Mouse (Mus musculus) liver, embryonic 12.5 days (tissue): Measurements from ENCODE around the gene Ppp2r2c. TPM values are rescaled to one million over a fixed set of nuclear protein-coding genes. Genes with fewer than 3 reads are reported as not detected.
"Not testable (repeated sequence)": the region's sequence is repeated elsewhere in the genome, so short reads cannot be mapped to it uniquely, and the experiment has no call there.

ENCODE experiments used
- ATAC-seq: fragments of 200-750 bp; cut with Nextera tagmentation; 2 replicates; pipeline ENCODE4 v1.8.0; 2017; ENCODE audit warnings: moderate number of reproducible peaks, mild to moderate bottlenecking, moderate library complexity
- H3K27ac ChIP-seq: fragments of 300-500 bp; sonication (generic); 2 replicates; pipeline ENCODE4 v1.5.1; 2016; ENCODE audit warnings: mild to moderate bottlenecking
- H3K27me3 ChIP-seq: fragments of 300-500 bp; sonication (generic); replicated peaks from 2 replicates; pipeline ENCODE4 v1.6.1; 2016; ENCODE audit warnings: mild to moderate bottlenecking, moderate library complexity
- H3K36me3 ChIP-seq: fragments of 300-500 bp; sonication (generic); 2 replicates; pipeline ENCODE4 v1.6.1; 2016; ENCODE audit warnings: mild to moderate bottlenecking, moderate library complexity
- H3K4me1 ChIP-seq: fragments of 300-500 bp; sonication (generic); 2 replicates; pipeline ENCODE4 v1.6.1; 2016
- H3K4me2 ChIP-seq: fragments of 300-500 bp; sonication (generic); 2 replicates; pipeline ENCODE4 v1.6.1; 2016; ENCODE audit warnings: mild to moderate bottlenecking, moderate library complexity
- H3K4me3 ChIP-seq: fragments of 300-500 bp; sonication (generic); 2 replicates; pipeline ENCODE4 v1.5.1; 2016; ENCODE audit warnings: mild to moderate bottlenecking, moderate library complexity
- H3K9ac ChIP-seq: fragments of 300-500 bp; sonication (generic); 2 replicates; pipeline ENCODE4 v1.6.1; 2016; ENCODE audit warnings: mild to moderate bottlenecking, moderate library complexity
- H3K9me3 ChIP-seq: fragments of 300-500 bp; sonication (generic); replicated peaks from 2 replicates; pipeline ENCODE4 v1.6.1; 2016; ENCODE audit warnings: mild to moderate bottlenecking, moderate library complexity
- WGBS: fragments of 180-500 bp; shearing (Covaris S2); methylation state at CpG from one replicate; pipeline ENCODE4 v1.1.7; 2016; ENCODE audit not compliant: insufficient replicate concordance; 5-methylcytosine and 5-hydroxymethylcytosine counted together
- polyA plus RNA-seq: library from polyadenylated mRNA; unstranded; fragments of >200 nt; fragmentation: Nextera tagmentation; extraction: Ambion mirVana; gene quantifications from 2 replicates; pipeline ENCODE4 v1.2.1, GENCODE M21; 2016

Ppp2r2c gene
- polyA plus RNA-seq, 1 experiment from 2014 or later = 0.08 TPM

- no peak overlapping the region for H3K4me2 ChIP-seq
- H3K36me3 ChIP-seq = no peaks in the 10 kb centered on the region
- WGBS = 58% methylated on average over 7 of the region's 7 CpGs
- ATAC-seq = no peak
- H3K4me3 ChIP-seq = no peak overlapping the region
- H3K27ac ChIP-seq = no peak overlapping the region
- H3K9me3 ChIP-seq = no peaks in the 10 kb centered on the region
- no peaks in the 10 kb centered on the region; the same call in 1 of the 2 replicates for H3K27me3 ChIP-seq
- H3K9ac ChIP-seq = no peak overlapping the region
- H3K4me1 ChIP-seq = no peaks in the 10 kb centered on the region
Measured at GRCm38 (mm10) chr5:36918016-36918415, 49.7 kb downstream of the Ppp2r2c start.

DNA sequence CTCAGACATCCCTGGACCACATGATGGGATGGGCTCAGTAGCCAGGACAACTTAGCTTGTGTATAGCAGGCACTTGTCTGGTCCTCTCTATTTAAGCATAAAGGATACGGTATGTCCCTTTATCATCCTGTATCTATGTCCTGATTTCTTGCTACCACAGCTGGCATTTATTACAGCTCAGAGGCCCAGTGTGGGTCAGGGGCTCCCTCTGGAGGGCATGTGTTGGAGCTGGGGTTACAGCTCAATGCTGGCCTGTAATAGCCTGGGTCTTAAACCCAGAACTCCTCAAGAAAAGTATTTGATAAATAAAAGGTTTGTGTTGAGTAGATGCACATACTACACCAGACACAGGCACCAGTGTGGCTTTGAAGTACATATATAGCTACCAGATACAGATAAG is 51.8 kb downstream of the Ppp2r2c start:
- Histone ChIP-seq H3K27me3 (no peaks in the 10 kb centered on the region), H3K27ac (no peak overlapping the region), H3K4me1 (no peaks in the 10 kb centered on the region), H3K4me2 (no peak overlapping the region), H3K9me3 (no peaks in the 10 kb centered on the region), H3K4me3 (no peak overlapping the region), H3K36me3 (no peaks in the 10 kb centered on the region), H3K9ac (no peak overlapping the region)
- 63% methylated on average over 1 of the region's 1 CpGs for WGBS
- no peak for ATAC-seq

DNA sequence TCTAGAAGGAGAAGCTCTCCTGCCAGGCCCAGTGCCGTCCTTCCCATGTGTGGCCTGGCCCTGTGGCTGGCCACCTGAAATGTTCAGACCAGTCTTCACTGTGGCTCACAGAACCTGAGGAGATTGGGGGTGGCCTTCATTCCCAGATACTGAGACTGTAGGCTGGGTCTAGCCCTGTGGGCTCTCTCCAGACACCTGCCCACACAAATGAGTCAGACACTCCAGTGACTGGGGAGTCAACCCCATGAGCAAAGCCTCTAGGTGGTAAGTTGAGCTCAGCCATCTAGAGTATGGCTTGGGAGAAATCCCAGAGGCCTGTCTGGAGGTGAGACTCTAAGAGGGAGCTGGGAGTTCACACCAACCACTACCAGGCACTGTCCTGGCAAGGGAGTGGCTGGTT is 53.6 kb downstream of the Ppp2r2c start:
- H3K4me2 ChIP-seq = no peak overlapping the region
- no peaks in the 10 kb centered on the region for H3K36me3 ChIP-seq
- 73% methylated on average over 1 of the region's 1 CpGs for WGBS
- no peaks in the 10 kb centered on the region for H3K9me3 ChIP-seq
- H3K27me3 ChIP-seq = no peaks in the 10 kb centered on the region
- H3K27ac ChIP-seq = no peak overlapping the region
- no peak overlapping the region for H3K4me3 ChIP-seq
- no peaks in the 10 kb centered on the region for H3K4me1 ChIP-seq
- H3K9ac ChIP-seq = no peak overlapping the region
- ATAC-seq = no peak

DNA sequence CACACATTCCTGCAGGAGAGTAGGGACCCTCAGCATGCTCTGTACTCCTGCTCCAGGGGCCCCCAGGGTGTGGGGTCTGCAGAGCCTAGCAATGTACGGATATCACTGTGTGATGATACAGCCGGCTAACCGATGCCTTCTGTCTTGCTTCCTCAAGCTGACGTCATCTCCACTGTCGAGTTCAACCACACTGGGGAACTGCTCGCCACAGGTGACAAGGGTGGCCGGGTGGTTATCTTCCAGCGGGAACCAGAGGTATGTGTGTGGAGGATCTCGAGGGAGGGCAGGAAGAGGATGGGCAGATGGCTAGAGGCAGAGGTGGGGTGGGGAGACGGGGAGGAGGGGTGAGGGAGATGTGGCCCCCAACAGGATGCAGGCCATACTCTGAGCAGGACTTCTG is 54.5 kb downstream of the Ppp2r2c start:
- no peaks in the 10 kb centered on the region for H3K4me1 ChIP-seq
- no peak for ATAC-seq
- H3K36me3 ChIP-seq = no peaks in the 10 kb centered on the region
- H3K4me3 ChIP-seq = no peak overlapping the region
- no peaks in the 10 kb centered on the region for H3K9me3 ChIP-seq
- no peak overlapping the region for H3K4me2 ChIP-seq
- no peak overlapping the region for H3K9ac ChIP-seq
- no peaks in the 10 kb centered on the region for H3K27me3 ChIP-seq
- WGBS = 28% methylated on average over 10 of the region's 10 CpGs
- no peak overlapping the region for H3K27ac ChIP-seq

DNA sequence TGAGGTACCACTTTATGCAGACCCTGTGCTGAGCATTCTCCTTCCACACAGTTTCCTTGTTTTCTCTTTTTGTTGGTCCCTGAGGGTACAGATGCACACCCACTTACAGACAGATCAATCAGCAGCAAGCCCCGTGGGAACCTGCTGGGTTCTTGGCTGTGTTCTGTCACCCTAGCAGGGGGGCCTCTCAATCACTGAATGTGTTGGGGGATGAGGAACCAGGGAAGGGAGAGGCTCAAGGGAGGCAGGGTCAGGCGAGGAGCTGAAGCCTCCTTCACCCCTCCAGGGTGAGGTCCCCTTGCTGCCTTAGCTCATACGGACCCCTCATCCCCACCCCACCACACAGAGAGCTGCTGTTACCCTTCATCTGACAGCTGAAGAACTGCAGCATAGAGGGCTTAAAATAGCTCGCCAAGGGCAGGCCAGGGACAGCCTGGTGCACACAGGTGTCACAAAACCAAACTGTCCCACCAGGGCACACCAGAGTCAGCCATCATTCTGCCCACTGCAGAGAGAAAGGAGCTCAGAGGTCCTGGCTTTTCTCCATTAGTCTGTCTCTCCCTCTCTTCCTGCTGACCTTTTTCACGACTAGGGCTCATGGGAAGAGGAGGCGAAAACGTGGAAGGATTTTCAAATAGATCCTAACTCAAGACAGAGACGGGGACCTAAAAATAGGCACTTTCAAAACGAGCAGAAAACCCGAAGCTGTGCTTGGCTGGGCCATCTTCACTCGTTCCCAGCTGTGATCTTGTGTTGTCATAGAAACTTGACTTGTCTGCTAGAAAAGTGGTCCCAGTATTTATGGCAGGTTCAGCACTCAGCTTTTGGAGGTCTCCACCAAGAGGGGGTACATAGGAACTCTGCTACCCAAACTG is 55.8 kb downstream of the Ppp2r2c start:
- no peak overlapping the region for H3K4me2 ChIP-seq
- H3K9ac ChIP-seq = no peak overlapping the region
- H3K4me1 ChIP-seq = no peaks in the 10 kb centered on the region
- no peaks in the 10 kb centered on the region for H3K36me3 ChIP-seq
- ATAC-seq = no peak
- H3K27ac ChIP-seq = no peak overlapping the region
- H3K4me3 ChIP-seq = no peak overlapping the region
- H3K27me3 ChIP-seq = no peaks in the 10 kb centered on the region
- no peaks in the 10 kb centered on the region for H3K9me3 ChIP-seq
- WGBS = 31% methylated on average over 11 of the region's 11 CpGs

DNA sequence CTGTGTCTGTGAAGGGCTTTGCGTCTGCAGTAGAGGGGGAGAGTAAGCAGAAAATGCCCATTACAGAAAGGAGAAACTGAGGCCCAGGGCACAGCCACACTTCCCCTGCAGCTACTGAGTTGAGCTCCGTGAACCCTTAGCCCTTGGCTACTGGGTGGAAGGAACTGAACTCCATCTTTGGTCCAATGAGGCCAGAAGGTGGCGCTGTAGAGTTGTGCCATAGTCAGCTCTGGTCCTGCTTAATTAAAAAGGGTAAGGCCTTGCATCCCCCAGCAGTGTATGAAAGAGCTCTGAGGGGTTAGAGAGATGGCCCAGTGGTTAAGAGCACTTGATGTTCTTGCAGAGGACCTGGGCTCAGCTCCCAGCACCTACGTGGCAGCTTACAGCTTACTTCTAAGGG is 60.4 kb downstream of the Ppp2r2c start:
- H3K9me3 ChIP-seq = no peaks in the 10 kb centered on the region
- H3K4me2 ChIP-seq = no peak overlapping the region
- no peak overlapping the region for H3K4me3 ChIP-seq
- no peaks in the 10 kb centered on the region for H3K4me1 ChIP-seq
- WGBS = 38% methylated on average over 4 of the region's 4 CpGs
- H3K36me3 ChIP-seq = no peaks in the 10 kb centered on the region
- H3K27me3 ChIP-seq = no peaks in the 10 kb centered on the region
- no peak overlapping the region for H3K9ac ChIP-seq
- no peak overlapping the region for H3K27ac ChIP-seq
- no peak for ATAC-seq

DNA sequence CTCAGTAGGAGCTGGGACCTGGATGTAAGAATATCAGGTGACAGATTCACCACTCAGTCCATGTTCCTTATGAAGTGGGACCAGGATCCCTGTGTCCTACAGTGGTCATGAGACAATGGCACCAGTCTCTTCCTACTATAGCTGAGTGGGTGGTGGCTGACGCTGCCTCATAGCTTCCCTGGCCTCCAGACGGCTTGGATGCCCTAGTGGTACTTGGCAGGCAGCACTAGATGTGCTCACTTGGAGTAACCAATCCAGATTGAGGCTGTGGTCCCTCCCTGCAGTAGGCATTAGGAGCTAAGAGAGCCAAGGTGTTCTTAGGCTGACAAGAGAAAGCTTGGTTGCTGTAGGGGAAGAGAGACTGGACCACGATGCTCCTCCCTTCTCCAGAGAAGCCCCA is 61.1 kb downstream of the Ppp2r2c start:
- Histone ChIP-seq H3K9ac (no peak overlapping the region), H3K4me1 (no peaks in the 10 kb centered on the region), H3K27ac (no peak overlapping the region), H3K9me3 (no peaks in the 10 kb centered on the region), H3K27me3 (no peaks in the 10 kb centered on the region), H3K4me3 (no peak overlapping the region), H3K36me3 (no peaks in the 10 kb centered on the region), H3K4me2 (no peak overlapping the region)
- no peak for ATAC-seq
- WGBS = 37% methylated on average over 3 of the region's 3 CpGs

- Histone ChIP-seq H3K4me3 (no peak overlapping the region), H3K4me2 (no peak overlapping the region), H3K36me3 (no peaks in the 10 kb centered on the region), H3K27ac (no peak overlapping the region), H3K9me3 (no peaks in the 10 kb centered on the region), H3K9ac (no peak overlapping the region), H3K4me1 (no peaks in the 10 kb centered on the region), H3K27me3 (no peaks in the 10 kb centered on the region)
- 55% methylated on average over 7 of the region's 8 CpGs for WGBS
- ATAC-seq = no peak
Measured at GRCm38 (mm10) chr5:36933383-36933782, 65.1 kb downstream of the Ppp2r2c start.

GRCm38 (mm10) chr5:36935486-36936473 is 67.5 kb downstream of the Ppp2r2c start:
- Histone ChIP-seq H3K4me2 (no peak overlapping the region), H3K4me1 (no peaks in the 10 kb centered on the region), H3K27me3 (no peaks in the 10 kb centered on the region), H3K27ac (no peak overlapping the region), H3K9ac (no peak overlapping the region), H3K36me3 (no peaks in the 10 kb centered on the region), H3K4me3 (no peak overlapping the region), H3K9me3 (no peaks in the 10 kb centered on the region)
- WGBS = 59% methylated on average over 17 of the region's 17 CpGs
- no peak for ATAC-seq

DNA sequence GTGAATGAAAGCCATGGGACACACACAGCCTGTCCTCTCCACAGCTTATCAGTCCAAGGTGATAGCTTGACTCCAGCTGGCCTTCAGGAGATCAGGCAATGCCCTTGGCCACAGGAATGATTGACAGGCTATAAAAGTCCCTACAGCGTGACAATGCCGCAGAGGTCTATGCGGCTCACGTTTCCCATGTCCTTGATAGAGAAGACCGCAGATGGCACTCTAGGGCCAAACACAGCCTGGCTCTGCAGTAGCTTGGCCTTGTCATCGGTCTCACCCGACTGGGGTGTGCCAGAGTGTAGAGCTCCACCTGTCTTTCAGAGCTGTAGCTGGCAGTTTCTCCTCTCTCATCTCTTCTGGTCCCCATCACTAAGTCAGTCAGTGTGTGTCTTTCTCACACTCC is 68.2 kb downstream of the Ppp2r2c start:
- H3K4me1 ChIP-seq = no peaks in the 10 kb centered on the region
- no peaks in the 10 kb centered on the region for H3K27me3 ChIP-seq
- H3K4me2 ChIP-seq = no peak overlapping the region
- H3K36me3 ChIP-seq = no peaks in the 10 kb centered on the region
- H3K9me3 ChIP-seq = no peaks in the 10 kb centered on the region
- H3K9ac ChIP-seq = no peak overlapping the region
- 69% methylated on average over 7 of the region's 7 CpGs for WGBS
- ATAC-seq = no peak
- H3K27ac ChIP-seq = no peak overlapping the region
- no peak overlapping the region for H3K4me3 ChIP-seq

DNA sequence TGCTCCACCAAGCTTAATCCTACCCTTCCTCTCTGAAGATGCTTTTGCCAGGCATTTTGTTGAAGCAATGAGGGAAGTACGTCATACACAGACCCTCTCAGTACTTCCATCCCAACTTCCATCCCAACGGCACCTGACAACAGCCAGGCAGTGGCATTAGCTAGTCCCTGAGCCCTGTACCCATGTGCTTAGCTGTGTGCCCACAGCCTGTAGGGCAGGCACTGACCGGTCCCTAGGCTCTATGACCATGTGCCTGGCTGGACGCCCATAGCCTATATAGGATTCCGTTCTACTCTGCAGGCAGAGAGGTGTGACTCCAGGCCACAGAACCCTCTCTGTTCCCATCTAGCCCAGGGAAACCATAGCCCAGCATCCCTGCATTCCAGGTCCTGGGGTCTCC is 69.7 kb downstream of the Ppp2r2c start:
- H3K9ac ChIP-seq = no peak overlapping the region
- H3K27ac ChIP-seq = no peak overlapping the region
- no peaks in the 10 kb centered on the region for H3K27me3 ChIP-seq
- ATAC-seq = no peak
- WGBS = 77% methylated on average over 5 of the region's 5 CpGs
- no peaks in the 10 kb centered on the region for H3K4me1 ChIP-seq
- H3K4me2 ChIP-seq = no peak overlapping the region
- no peaks in the 10 kb centered on the region for H3K36me3 ChIP-seq
- 0 out of 2 replicates have a peak, but pooled peaks cover 3% of the 10 kb centered on the region for H3K9me3 ChIP-seq
- H3K4me3 ChIP-seq = no peak overlapping the region

- ATAC-seq = not testable (repeated sequence)
- 52% methylated on average over 2 of the region's 2 CpGs for WGBS
Measured at GRCm38 (mm10) chr5:36938991-36939390, 70.7 kb downstream of the Ppp2r2c start.

More at GRCm38 (mm10) chr5:36938991-36939390, 70.7 kb downstream of the Ppp2r2c start:
- not testable (repeated sequence) for H3K27me3 ChIP-seq, H3K4me2 ChIP-seq, H3K4me3 ChIP-seq, H3K4me1 ChIP-seq, H3K36me3 ChIP-seq, H3K9ac ChIP-seq, H3K9me3 ChIP-seq, H3K27ac ChIP-seq
